Mouse (Mus musculus): Measurements from ENCODE around the gene Dpy19l1. TPM values are rescaled to one million over a fixed set of nuclear protein-coding genes. Genes with fewer than 3 reads are reported as not detected.

Dpy19l1 gene
- polyA plus RNA-seq (2014; fragmentation: Nextera tagmentation; extraction: Ambion mirVana), result 12.0 TPM in 2 replicates

DNA sequence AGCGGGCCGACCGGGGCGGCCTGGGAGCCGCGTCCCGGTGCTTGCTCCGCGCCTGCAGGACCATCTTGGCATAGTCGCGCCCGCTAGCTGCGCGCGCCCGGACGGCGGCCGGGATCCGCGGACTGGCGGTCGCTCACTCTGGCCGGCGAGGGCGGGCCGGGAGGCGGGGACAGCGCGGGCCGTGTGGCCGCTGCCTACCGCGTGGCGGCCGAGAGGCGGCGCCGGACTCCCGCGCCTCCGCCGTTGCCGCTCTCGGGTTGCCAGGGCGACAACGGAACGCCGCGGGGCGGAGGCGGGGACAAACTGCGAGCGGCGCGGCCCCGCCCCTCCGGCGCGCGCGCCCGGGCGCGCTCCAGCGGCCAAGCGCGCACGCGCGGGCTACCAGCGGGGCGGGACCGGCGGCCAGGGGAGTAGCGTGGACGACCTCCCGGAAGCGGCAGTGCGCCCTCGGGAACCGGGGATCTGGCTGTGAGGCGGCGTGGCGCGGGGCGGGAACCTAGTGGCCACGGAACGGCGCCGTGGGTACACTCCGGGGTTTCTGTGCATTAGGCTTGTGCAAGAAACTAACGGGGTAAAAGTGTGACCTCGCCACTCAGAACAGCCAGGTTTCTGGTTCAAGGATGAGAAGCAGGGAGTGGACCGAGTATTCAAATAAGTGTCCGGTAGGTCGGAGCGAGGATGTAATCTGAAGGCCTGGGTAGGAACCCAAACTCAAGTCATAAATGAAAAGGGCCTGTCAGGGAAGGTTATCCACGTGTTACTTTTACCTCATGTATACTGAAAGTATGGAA lies at the start of gene Dpy19l1:
Gene Dpy19l1 (minus strand): TSS at position 74 of the 791 bp plus-strand sequence.
- Histone ChIP-seq H3K4me2 (ENCODE audit: low read length) (peak within 1 kb of the TSS; percentile 73), H3K4me3 (replicated peaks; ENCODE audit: low read depth, low read length) (peak within 1 kb of the TSS; percentile 69), H3K4me1 (ENCODE audit: control insufficient read depth, insufficient read depth, low read length) (peaks cover 16% of the 10 kb centered on the region), H3K9ac (replicated peaks; ENCODE audit: low read length) (peak within 1 kb of the TSS; percentile 81), H3K27me3 (ENCODE audit: control insufficient read depth, insufficient read depth, low read length) (no peaks in the 10 kb centered on the region), H3K27ac (replicated peaks; ENCODE audit: low read depth, low read length) (peak within 1 kb of the TSS; percentile 87), H3K36me3 (ENCODE audit: control insufficient read depth, insufficient read depth, low read length) (no peaks in the 10 kb centered on the region), H3K9me3 (ENCODE audit: control insufficient read depth, low read length) (no peaks in the 10 kb centered on the region)
- ATAC-seq (ENCODE audit: low FRiP score, low TSS enrichment), result peak; percentile 96
- whole genome bisulfite sequencing, result under 1% methylated on average over 99 of the region's 99 CpGs
- DNase-seq, result peak; percentile 97

DNA sequence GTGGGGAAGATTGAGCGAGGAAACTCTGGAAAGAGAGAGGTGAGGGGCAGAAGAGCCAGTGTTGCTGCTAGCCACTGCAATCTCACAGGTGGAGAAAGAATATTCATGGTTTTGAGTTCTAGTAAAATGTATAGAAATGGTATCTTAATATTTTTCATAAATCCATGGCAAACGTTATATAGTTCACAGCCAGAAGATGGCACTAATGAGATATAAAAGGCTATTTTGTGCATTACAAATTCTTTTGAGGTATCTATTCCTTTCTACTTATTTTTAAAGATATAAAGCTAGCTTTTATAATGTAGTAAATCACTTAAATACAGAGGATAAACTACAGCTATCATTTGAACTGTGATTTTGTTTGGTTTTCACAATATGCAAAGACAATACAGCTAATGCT lies 35.2 kb upstream of the Dpy19l1 start:
- 48% methylated on average over 2 of the region's 2 CpGs for WGBS
- H3K27me3 ChIP-seq (ENCODE audit: control insufficient read depth, insufficient read depth, low read length), result no peaks in the 10 kb centered on the region
- no peak overlapping the region for H3K27ac ChIP-seq (replicated peaks; ENCODE audit: low read depth, low read length)
- H3K4me2 ChIP-seq (ENCODE audit: low read length), result no peak overlapping the region
- no peak for ATAC-seq (ENCODE audit: low FRiP score, low TSS enrichment)
- H3K9me3 ChIP-seq (ENCODE audit: control insufficient read depth, low read length), result no peaks in the 10 kb centered on the region
- no peaks in the 10 kb centered on the region for H3K4me1 ChIP-seq (ENCODE audit: control insufficient read depth, insufficient read depth, low read length)
- H3K9ac ChIP-seq (replicated peaks; ENCODE audit: low read length), result no peak overlapping the region
- no peak overlapping the region for H3K4me3 ChIP-seq (replicated peaks; ENCODE audit: low read depth, low read length)
- H3K36me3 ChIP-seq (ENCODE audit: control insufficient read depth, insufficient read depth, low read length), result no peaks in the 10 kb centered on the region
- DNase-seq, result peak; percentile 63

GRCm38 (mm10) chr9:24516575-24517139 lies 13.7 kb upstream of the Dpy19l1 start:
- no peaks in the 10 kb centered on the region for H3K9me3 ChIP-seq (ENCODE audit: control insufficient read depth, low read length)
- H3K27ac ChIP-seq (replicated peaks; ENCODE audit: low read depth, low read length), result no peak overlapping the region
- no peaks in the 10 kb centered on the region for H3K27me3 ChIP-seq (ENCODE audit: control insufficient read depth, insufficient read depth, low read length)
- H3K4me1 ChIP-seq (ENCODE audit: control insufficient read depth, insufficient read depth, low read length), result no peaks in the 10 kb centered on the region
- ATAC-seq (ENCODE audit: low FRiP score, low TSS enrichment), result peak; percentile 64; the same call in 1 of the 2 replicates
- no peak overlapping the region for H3K4me3 ChIP-seq (replicated peaks; ENCODE audit: low read depth, low read length)
- peak; percentile 88 for DNase-seq
- H3K36me3 ChIP-seq (ENCODE audit: control insufficient read depth, insufficient read depth, low read length), result no peaks in the 10 kb centered on the region
- no peak overlapping the region for H3K4me2 ChIP-seq (ENCODE audit: low read length)
- WGBS, result 58% methylated on average over 10 of the region's 10 CpGs
- H3K9ac ChIP-seq (replicated peaks; ENCODE audit: low read length), result no peak overlapping the region

DNA sequence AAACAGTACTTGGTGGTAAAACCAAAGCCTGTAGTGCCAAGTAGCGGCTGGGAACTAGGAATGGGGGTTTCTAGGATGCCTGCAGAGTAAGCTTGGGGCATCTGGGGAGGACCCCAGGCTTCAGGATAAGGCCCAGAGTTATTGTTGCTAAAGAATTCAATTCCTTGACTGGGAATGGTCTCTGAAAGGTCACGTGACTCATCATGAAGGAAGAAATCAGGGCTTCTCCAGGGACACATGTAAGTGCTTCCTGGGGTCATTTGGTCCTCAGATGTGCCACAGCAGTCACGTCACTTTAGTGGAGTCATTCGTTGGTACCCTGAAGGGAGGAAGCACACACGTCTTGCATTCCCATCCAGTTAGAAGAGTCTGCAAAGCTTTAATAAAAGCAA lies 11.1 kb upstream of the Dpy19l1 start:
- Histone ChIP-seq H3K36me3 (ENCODE audit: control insufficient read depth, insufficient read depth, low read length) (no peaks in the 10 kb centered on the region), H3K27ac (replicated peaks; ENCODE audit: low read depth, low read length) (no peak overlapping the region), H3K4me3 (replicated peaks; ENCODE audit: low read depth, low read length) (no peak overlapping the region), H3K9me3 (ENCODE audit: control insufficient read depth, low read length) (no peaks in the 10 kb centered on the region), H3K27me3 (ENCODE audit: control insufficient read depth, insufficient read depth, low read length) (no peaks in the 10 kb centered on the region), H3K4me2 (ENCODE audit: low read length) (no peak overlapping the region), H3K4me1 (ENCODE audit: control insufficient read depth, insufficient read depth, low read length) (no peaks in the 10 kb centered on the region), H3K9ac (replicated peaks; ENCODE audit: low read length) (no peak overlapping the region)
- 83% methylated on average over 5 of the region's 5 CpGs for WGBS
- ATAC-seq (ENCODE audit: low FRiP score, low TSS enrichment) (no peak), DNase-seq (no peak)

GRCm38 (mm10) chr9:24513290-24514077 lies 10.5 kb upstream of the Dpy19l1 start:
- H3K9me3 ChIP-seq (ENCODE audit: control insufficient read depth, low read length), result no peaks in the 10 kb centered on the region
- H3K27me3 ChIP-seq (ENCODE audit: control insufficient read depth, insufficient read depth, low read length), result no peaks in the 10 kb centered on the region
- ATAC-seq (ENCODE audit: low FRiP score, low TSS enrichment) (no peak), DNase-seq (no peak)
- H3K36me3 ChIP-seq (ENCODE audit: control insufficient read depth, insufficient read depth, low read length), result no peaks in the 10 kb centered on the region
- H3K4me2 ChIP-seq (ENCODE audit: low read length), result no peak overlapping the region
- H3K9ac ChIP-seq (replicated peaks; ENCODE audit: low read length), result no peak overlapping the region
- no peaks in the 10 kb centered on the region for H3K4me1 ChIP-seq (ENCODE audit: control insufficient read depth, insufficient read depth, low read length)
- WGBS, result 70% methylated on average over 9 of the region's 9 CpGs
- no peak overlapping the region for H3K4me3 ChIP-seq (replicated peaks; ENCODE audit: low read depth, low read length)
- no peak overlapping the region for H3K27ac ChIP-seq (replicated peaks; ENCODE audit: low read depth, low read length)

DNA sequence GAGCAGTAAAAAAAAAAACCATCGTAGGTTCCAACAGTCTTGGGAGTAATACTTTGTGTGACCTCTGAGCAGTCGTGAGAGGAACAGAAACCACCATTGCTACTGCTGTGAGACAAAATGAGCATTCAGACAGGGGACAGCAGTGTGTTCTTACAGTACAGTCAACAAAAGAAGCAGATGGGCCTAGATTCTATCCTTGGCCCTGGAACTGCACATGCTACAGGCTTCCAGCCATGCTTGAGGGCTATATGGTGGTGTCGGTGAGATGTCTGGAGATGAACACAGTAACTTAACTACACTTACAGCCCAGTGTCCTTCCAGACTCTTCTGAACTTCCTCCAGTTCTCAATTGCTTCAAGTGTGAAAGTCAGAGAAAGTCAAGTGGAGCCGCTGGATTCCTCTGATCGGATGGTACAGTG lies 9.2 kb upstream of the Dpy19l1 start:
- no peaks in the 10 kb centered on the region for H3K36me3 ChIP-seq (ENCODE audit: control insufficient read depth, insufficient read depth, low read length)
- H3K27me3 ChIP-seq (ENCODE audit: control insufficient read depth, insufficient read depth, low read length), result no peaks in the 10 kb centered on the region
- WGBS, result 94% methylated on average over 5 of the region's 5 CpGs
- no peak overlapping the region for H3K27ac ChIP-seq (replicated peaks; ENCODE audit: low read depth, low read length)
- no peak for DNase-seq
- no peak for ATAC-seq (ENCODE audit: low FRiP score, low TSS enrichment)
- no peak overlapping the region for H3K4me3 ChIP-seq (replicated peaks; ENCODE audit: low read depth, low read length)
- H3K9me3 ChIP-seq (ENCODE audit: control insufficient read depth, low read length), result no peaks in the 10 kb centered on the region
- no peaks in the 10 kb centered on the region for H3K4me1 ChIP-seq (ENCODE audit: control insufficient read depth, insufficient read depth, low read length)
- H3K4me2 ChIP-seq (ENCODE audit: low read length), result no peak overlapping the region
- H3K9ac ChIP-seq (replicated peaks; ENCODE audit: low read length), result no peak overlapping the region

DNA sequence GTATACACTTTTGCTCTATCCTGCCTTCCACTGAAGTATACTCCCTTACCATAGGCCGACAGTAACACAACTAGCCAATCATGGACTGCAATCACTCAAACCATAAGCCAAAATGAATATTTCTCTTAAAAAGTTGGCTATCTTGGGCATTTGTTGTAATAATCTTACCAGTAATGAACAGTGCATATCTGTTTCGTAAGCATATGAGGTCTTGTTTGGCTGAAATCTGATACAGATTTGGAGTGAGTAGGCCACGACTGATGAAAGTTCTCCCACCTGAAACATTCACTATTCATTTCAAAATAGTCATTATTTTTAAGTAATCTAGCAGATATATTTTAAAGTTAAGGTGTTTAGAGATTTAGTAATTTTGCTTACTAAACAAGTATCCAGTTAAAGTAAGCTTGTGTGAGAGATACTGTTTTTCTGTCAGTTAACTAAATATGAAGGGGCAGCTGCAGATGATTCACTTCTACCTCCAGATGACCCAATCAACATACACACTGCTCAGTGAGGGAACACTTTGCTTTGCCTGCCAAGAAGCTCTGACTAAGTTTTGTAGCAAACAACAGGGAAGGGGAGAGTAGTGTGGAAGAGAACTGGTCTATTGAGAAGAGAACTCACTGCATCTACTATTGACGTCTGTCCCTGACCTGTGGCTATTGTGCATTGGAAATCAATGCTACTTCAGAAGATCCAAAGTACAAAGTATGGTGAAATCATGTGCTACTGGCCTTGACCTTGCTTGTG lies 8.6 kb upstream of the Dpy19l1 start:
- ATAC-seq (ENCODE audit: low FRiP score, low TSS enrichment), result no peak
- H3K4me2 ChIP-seq (ENCODE audit: low read length), result no peak overlapping the region
- H3K27ac ChIP-seq (replicated peaks; ENCODE audit: low read depth, low read length), result no peak overlapping the region
- WGBS, result 88% methylated on average over 4 of the region's 4 CpGs
- H3K9ac ChIP-seq (replicated peaks; ENCODE audit: low read length), result no peak overlapping the region
- H3K9me3 ChIP-seq (ENCODE audit: control insufficient read depth, low read length), result no peaks in the 10 kb centered on the region
- H3K4me3 ChIP-seq (replicated peaks; ENCODE audit: low read depth, low read length), result no peak overlapping the region
- H3K27me3 ChIP-seq (ENCODE audit: control insufficient read depth, insufficient read depth, low read length), result no peaks in the 10 kb centered on the region
- no peaks in the 10 kb centered on the region for H3K36me3 ChIP-seq (ENCODE audit: control insufficient read depth, insufficient read depth, low read length)
- H3K4me1 ChIP-seq (ENCODE audit: control insufficient read depth, insufficient read depth, low read length), result no peaks in the 10 kb centered on the region
- DNase-seq, result no peak

DNA sequence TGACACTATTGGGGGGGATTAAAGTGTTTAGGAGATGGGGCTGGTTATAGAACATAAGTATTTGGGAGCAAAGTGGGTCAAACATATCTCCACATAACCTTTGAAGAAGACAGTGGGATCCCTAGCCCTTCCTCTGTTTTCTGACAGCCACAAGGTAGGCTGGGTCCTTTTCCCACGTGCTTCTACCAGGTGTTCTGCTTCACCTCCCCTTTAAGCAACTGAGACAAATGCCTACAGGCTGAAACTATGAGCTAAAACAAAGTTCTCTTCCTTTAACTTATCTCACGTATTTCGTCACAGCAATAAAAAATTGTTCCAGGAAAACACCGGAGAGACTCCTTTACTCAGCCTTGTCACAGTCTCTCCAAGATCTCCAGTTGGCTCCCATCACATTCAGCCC lies 5.9 kb upstream of the Dpy19l1 start:
- no peak for DNase-seq
- 90% methylated on average over 4 of the region's 4 CpGs for WGBS
- H3K27me3 ChIP-seq (ENCODE audit: control insufficient read depth, insufficient read depth, low read length), result no peaks in the 10 kb centered on the region
- no peak overlapping the region for H3K4me3 ChIP-seq (replicated peaks; ENCODE audit: low read depth, low read length)
- no peak for ATAC-seq (ENCODE audit: low FRiP score, low TSS enrichment)
- no peaks in the 10 kb centered on the region for H3K36me3 ChIP-seq (ENCODE audit: control insufficient read depth, insufficient read depth, low read length)
- 0 out of 2 replicates have a peak, but pooled peaks cover 1% of the 10 kb centered on the region for H3K4me1 ChIP-seq (ENCODE audit: control insufficient read depth, insufficient read depth, low read length)
- no peak overlapping the region for H3K4me2 ChIP-seq (ENCODE audit: low read length)
- no peak overlapping the region for H3K9ac ChIP-seq (replicated peaks; ENCODE audit: low read length)
- no peak overlapping the region for H3K27ac ChIP-seq (replicated peaks; ENCODE audit: low read depth, low read length)
- no peaks in the 10 kb centered on the region for H3K9me3 ChIP-seq (ENCODE audit: control insufficient read depth, low read length)
